Mouse (Mus musculus): ENCODE results near the gene Slc38a5. TPM values are rescaled to one million over a fixed set of nuclear protein-coding genes. Genes with fewer than 3 reads are reported as not detected.

The Slc38a5 gene
- polyA plus RNA-seq (2015; fragmentation: Nextera tagmentation; extraction: Ambion mirVana) = 0.93 and 1.0 TPM in 2 replicates

DNA sequence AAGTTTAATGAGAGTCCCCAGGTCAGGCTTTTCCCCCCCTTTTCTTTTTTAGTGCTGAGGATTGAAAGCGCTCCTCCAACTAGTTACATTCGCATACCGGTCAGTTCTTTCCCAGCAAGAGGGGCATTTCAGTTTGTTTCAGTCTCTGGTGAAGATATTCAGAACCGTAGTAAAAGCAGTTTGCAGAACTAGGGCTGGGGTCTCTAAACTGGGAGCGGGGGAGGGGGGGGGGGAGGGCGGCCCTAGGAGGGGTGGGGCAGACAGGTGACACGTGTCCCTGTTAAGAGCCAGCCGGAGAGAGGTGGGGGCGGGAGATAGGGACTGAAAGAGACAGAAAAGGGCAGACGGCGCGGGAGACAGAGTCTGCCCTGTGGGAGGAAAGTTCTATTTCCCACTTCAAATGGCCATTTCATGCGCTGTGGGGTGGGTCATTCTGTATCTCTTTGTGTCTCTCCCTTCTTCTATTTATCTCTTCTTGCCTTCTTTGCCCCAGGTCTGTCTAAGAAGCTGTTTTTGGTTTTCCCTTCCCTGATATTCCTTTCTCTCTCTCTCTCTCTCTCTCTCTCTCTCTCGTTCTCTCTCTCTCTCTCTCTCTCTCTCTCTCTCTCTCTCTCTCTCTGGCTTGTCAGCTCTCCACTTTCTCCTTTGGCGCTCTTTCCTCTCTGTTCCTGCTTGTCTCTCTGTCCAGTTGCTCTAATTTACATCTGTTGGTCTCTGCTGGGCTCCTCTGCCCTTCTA, at the start of gene Slc38a5:
Gene Slc38a5, plus strand, starts transcription at position 51 of the 738 bp plus-strand sequence.
- H3K4me2 ChIP-seq (replicated peaks) = peak within 1 kb of the TSS; percentile 44
- no peaks in the 10 kb centered on the region for H3K36me3 ChIP-seq
- peak within 1 kb of the TSS; percentile 20 for H3K4me3 ChIP-seq
- no peak within 1 kb of the TSS for H3K9ac ChIP-seq
- H3K4me1 ChIP-seq = no peaks in the 10 kb centered on the region
- no peaks in the 10 kb centered on the region for H3K9me3 ChIP-seq
- no peak within 1 kb of the TSS for H3K27ac ChIP-seq
- 7% methylated on average over 14 of the region's 15 CpGs for whole genome bisulfite sequencing
- H3K27me3 ChIP-seq = peaks cover 17% of the 10 kb centered on the region; the same call in 1 of the 2 replicates
- no peak for ATAC-seq (ENCODE audit: low FRiP score, low read depth)

DNA sequence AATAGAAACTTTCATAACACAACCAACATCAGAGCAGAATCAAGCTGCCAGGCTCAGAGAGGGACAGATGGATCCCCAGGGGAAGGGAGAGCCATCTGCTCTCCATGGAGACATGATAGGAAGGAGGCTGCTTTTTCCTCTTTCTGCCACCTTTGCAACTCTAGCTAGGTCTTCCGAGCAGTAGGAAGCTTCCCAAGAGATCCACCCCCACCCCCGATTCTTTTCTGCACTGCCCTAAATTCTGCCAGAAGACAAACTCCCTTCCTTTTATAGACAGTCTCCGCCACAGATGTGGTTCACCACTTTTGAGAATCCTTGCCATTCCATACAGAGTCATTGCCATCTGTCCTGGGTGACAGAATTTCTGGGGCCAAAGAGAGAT, 48.6 kb upstream of the Slc38a5 start:
- H3K36me3 ChIP-seq = no peaks in the 10 kb centered on the region
- H3K4me1 ChIP-seq = no peaks in the 10 kb centered on the region
- no peaks in the 10 kb centered on the region; the same call in 1 of the 2 replicates for H3K9me3 ChIP-seq
- ATAC-seq (ENCODE audit: low FRiP score, low read depth) = no peak
- H3K27ac ChIP-seq = no peak overlapping the region
- 71% methylated on average over 3 of the region's 3 CpGs for WGBS
- no peaks in the 10 kb centered on the region for H3K27me3 ChIP-seq
- H3K4me3 ChIP-seq = no peak overlapping the region
- no peak overlapping the region for H3K4me2 ChIP-seq (replicated peaks)
- H3K9ac ChIP-seq = no peak overlapping the region

DNA sequence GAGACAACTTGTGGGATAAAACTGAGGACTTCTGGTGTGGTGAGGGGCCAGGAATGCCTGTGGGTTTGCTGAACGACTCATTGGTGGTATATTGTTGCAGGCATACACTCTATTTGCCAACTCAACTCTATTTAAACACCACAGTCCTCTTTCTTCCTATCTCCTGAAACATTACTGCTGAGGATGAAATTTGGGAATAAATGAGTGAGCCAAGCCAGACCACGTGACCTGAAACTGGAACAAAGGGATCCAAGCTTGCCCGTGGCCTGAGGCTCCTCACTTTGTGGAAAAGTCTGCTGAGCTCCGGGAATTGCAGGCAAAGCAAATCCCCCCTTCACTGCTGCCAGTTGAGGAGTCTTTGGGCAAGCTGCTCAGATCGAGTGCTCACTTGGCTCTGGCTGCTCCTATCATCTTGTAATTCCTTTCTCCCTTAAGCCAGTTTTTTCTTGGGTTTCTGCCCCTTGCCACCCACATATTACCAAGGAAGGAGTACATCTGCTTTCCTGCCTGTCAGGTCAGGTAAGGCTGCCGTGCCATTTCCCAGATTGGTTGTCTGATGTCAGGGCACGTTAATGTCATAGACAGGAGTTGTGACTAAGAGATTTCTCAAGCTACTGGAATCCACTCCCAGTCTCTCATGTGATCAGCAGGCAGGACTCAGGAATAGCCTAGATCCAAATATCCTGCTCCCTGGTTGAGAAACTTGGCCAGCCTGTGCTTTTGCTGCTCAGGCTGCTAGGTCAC, 48.1 kb upstream of the Slc38a5 start:
- no peaks in the 10 kb centered on the region for H3K36me3 ChIP-seq
- no peak overlapping the region for H3K4me3 ChIP-seq
- no peaks in the 10 kb centered on the region for H3K27me3 ChIP-seq
- 63% methylated on average over 7 of the region's 7 CpGs for WGBS
- H3K9ac ChIP-seq = no peak overlapping the region
- H3K9me3 ChIP-seq = no peaks in the 10 kb centered on the region
- no peak overlapping the region for H3K27ac ChIP-seq
- ATAC-seq (ENCODE audit: low FRiP score, low read depth) = no peak
- H3K4me1 ChIP-seq = no peaks in the 10 kb centered on the region
- no peak overlapping the region for H3K4me2 ChIP-seq (replicated peaks)

DNA sequence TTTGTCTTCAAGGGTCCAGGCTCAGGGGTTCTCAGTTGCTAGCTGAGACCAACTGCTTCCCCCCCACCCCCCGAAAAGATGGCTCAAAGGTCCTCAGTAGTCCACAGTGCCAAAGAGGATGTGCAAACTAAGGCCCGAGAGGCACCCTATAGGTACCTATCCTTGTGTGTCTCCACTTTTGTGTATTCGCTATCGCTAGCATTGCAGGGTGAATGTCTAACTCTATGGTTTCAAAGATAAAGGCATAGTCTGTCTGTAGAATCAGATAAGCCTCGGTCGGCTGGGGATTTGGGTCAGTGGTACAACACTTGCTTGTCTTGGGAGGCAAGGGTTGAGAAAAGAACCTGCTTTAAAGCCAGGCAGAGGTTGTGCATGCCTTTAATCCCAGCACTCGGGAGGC, 47.5 kb upstream of the Slc38a5 start:
- Histone ChIP-seq H3K4me1 (no peaks in the 10 kb centered on the region), H3K27ac (no peak overlapping the region), H3K4me2 (replicated peaks) (no peak overlapping the region), H3K9ac (no peak overlapping the region), H3K36me3 (no peaks in the 10 kb centered on the region), H3K4me3 (no peak overlapping the region), H3K27me3 (no peaks in the 10 kb centered on the region), H3K9me3 (no peaks in the 10 kb centered on the region)
- 89% methylated on average over 7 of the region's 7 CpGs for WGBS
- no peak for ATAC-seq (ENCODE audit: low FRiP score, low read depth)

DNA sequence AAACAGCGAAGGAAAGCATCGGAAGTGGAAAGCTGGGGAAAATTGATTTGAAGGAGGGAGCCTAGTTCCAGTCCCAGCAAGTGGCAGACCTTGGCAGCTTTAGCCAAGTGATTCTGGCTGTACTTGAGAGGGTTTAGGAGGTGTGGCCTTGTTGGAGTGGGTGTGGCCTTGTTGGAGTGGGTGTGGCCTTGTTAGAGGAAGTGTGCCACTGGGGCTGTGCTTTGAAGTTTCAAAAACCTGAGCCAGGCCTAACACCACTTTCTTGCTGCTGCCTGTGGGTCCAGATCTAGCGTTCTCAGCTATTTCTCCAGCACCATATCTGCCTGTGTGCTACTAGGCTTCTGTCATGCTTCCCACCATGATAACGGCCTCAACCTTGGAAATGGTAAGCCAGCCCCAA, 40.7 kb upstream of the Slc38a5 start:
- Histone ChIP-seq H3K27me3 (no peaks in the 10 kb centered on the region), H3K4me2 (replicated peaks) (no peak overlapping the region), H3K9me3 (no peaks in the 10 kb centered on the region), H3K36me3 (no peaks in the 10 kb centered on the region), H3K4me1 (no peaks in the 10 kb centered on the region), H3K9ac (no peak overlapping the region), H3K4me3 (no peak overlapping the region), H3K27ac (no peak overlapping the region)
- WGBS = 78% methylated on average over 4 of the region's 4 CpGs
- no peak for ATAC-seq (ENCODE audit: low FRiP score, low read depth)

DNA sequence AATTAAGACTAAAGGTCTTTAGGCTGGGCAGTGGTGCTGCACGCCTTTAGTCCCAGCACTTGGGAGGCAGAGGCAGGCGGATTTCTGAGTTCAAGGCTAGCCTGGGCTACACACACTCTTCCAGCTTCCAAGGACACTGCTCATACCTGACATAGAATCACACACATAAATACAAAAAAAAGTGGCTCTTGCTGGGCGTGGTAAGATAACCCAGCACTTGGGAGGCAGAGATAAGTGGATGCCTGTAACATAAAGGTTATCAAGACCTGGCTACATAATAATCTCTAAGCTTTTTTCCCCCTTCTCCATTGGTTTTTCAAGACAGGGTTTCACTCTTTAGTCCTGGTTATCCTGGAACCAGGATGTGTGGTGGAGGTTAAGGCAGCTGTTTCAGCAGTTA, 37.3 kb upstream of the Slc38a5 start:
- Histone ChIP-seq H3K9ac (no peak overlapping the region), H3K4me1 (no peaks in the 10 kb centered on the region), H3K4me3 (no peak overlapping the region), H3K4me2 (replicated peaks) (no peak overlapping the region), H3K27me3 (no peaks in the 10 kb centered on the region), H3K36me3 (no peaks in the 10 kb centered on the region), H3K27ac (no peak overlapping the region), H3K9me3 (no peaks in the 10 kb centered on the region)
- WGBS = 84% methylated on average over 3 of the region's 3 CpGs
- no peak for ATAC-seq (ENCODE audit: low FRiP score, low read depth)

DNA sequence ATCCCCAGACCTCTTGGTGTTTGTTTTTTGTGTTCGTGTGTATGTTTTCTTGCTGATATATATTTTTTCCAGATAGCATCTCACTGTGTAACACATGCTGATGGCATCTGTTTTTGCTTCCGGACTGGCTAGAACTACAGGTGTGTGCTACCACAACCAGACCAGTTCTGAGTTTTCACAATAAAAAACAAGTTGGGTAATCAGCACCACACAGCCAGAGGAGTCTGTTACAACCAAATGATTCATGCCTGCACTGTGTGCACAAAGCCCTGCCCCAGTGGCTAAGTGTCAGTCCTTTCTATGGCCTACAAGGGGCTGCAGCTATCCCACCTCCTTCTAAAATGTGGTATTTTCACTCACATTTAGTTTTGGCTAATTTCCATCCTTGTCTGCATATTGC, 34.2 kb upstream of the Slc38a5 start:
- Histone ChIP-seq H3K4me1 (no peaks in the 10 kb centered on the region), H3K36me3 (peaks cover 9% of the 10 kb centered on the region), H3K4me3 (no peak overlapping the region), H3K4me2 (replicated peaks) (no peak overlapping the region), H3K9me3 (no peaks in the 10 kb centered on the region), H3K9ac (no peak overlapping the region), H3K27me3 (no peaks in the 10 kb centered on the region), H3K27ac (no peak overlapping the region)
- WGBS = 59% methylated on average over 2 of the region's 2 CpGs
- no peak for ATAC-seq (ENCODE audit: low FRiP score, low read depth)

DNA sequence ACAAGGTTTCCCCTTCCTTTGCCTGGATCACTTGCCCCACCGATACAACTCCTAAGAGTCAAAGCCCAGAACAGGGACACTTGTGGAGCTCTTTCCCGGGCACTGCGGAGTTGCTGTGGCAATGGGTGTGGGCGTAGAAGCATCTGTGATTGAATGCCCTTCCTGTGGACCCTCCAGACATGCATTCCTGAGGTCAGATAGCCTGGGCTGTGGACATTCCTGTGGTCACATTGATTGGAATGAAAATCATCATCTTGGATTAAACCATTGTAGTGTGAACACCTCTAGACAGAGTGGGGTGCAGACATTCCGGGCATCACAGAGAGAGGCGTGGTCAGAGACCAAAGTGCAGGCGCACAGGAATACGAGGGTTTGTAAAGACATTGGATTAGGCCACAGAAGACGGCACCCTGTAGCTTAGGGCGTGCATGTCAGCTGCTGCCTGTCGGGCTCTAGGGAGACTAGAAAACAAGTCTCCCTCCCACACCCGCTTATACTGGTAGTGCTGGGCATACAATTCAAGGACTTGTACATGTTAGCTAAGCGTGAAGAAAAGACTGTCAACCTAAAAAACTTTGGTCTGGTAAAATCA, 32.0 kb upstream of the Slc38a5 start:
- WGBS = 75% methylated on average over 13 of the region's 13 CpGs
- Histone ChIP-seq H3K4me3 (no peak overlapping the region), H3K4me1 (no peaks in the 10 kb centered on the region), H3K36me3 (peaks cover 20% of the 10 kb centered on the region), H3K9ac (no peak overlapping the region), H3K27me3 (no peaks in the 10 kb centered on the region), H3K4me2 (replicated peaks) (no peak overlapping the region), H3K27ac (no peak overlapping the region), H3K9me3 (no peaks in the 10 kb centered on the region)
- ATAC-seq (ENCODE audit: low FRiP score, low read depth) = no peak

DNA sequence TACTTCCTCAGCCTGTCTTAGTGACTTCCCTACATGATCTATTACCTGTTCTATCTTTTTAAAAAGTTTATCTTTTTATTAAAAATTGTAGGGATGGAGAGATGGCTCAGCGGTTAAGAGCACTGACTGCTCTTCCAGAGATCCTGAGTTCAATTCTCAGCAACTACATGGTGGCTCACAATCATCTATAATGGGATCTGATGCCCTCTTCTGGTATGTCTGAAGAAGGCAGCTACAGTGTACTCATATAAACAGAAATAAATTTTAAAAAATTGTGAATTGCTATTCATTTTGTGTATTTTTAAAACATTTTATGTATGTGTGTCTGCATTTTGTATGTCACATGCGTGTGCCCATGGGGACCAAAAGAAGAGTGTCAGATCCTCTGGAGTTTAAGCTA, 23.3 kb upstream of the Slc38a5 start:
- Histone ChIP-seq H3K9ac (no peak overlapping the region), H3K4me2 (replicated peaks) (no peak overlapping the region), H3K27ac (no peak overlapping the region), H3K36me3 (peaks cover 20% of the 10 kb centered on the region; the same call in 1 of the 2 replicates), H3K27me3 (no peaks in the 10 kb centered on the region), H3K4me1 (peaks cover 6% of the 10 kb centered on the region; the same call in 1 of the 2 replicates), H3K9me3 (no peaks in the 10 kb centered on the region; the same call in 1 of the 2 replicates), H3K4me3 (no peak overlapping the region)
- no peak for ATAC-seq (ENCODE audit: low FRiP score, low read depth)
- WGBS = 89% methylated on average over 2 of the region's 2 CpGs

DNA sequence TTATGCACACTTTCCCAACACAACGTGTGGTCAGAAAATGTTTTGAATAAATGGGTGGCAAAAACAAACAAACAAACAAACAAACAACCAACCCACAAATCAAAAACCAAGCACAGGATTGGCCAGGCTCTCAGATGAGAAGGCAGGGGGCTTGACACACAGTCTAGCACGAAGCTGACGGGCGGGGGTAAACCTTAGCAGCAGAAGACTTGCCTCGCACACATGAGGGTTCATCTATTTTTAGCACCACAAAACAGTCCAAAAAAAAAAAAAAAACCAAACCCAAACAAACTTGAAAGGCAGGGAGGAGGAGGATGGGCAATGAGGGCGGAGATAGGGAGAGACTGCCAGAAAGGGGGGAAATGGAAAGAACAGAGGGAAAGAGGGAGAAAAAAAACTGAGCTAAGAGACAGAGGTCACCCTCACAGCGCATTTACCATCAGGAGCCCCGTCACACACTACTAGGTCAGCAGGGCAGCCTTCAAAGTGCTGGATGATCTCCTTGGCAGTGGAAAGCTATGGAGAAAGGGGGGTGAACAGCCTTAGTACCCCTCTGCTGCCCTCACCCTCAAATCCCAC, 22.3 kb upstream of the Slc38a5 start:
- no peak overlapping the region for H3K27ac ChIP-seq
- no peak for ATAC-seq (ENCODE audit: low FRiP score, low read depth)

DNA sequence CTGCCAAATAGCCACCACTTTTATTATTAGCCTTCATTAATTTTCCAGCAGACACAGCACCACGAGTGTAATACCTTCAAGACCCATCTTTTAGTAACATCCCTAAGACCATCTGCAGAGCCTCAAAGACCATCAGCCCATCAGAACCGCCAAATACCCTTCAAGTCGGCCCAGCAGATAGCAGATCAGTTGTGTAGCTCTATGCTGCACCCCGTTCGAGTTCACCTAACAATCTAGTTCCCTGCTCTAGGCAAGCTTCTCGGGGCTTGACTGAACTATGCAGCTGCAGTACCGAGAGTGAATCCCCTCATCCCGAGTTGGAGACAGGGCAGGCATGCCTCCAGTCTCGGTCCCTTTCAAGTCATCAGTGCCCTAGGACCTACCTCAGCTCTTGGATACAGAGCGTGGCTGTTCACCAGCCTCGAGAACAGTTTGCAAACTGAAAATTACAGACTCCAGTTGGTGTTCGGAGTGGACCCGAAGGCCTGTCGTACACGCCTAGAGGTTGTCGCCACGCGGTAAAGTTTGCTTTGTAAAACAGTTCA, 19.1 kb upstream of the Slc38a5 start:
- H3K9me3 ChIP-seq = no peaks in the 10 kb centered on the region; the same call in 1 of the 2 replicates
- no peaks in the 10 kb centered on the region for H3K27me3 ChIP-seq
- peak overlapping the region; percentile 68 for H3K4me2 ChIP-seq (replicated peaks)
- 17% methylated on average over 18 of the region's 18 CpGs for whole genome bisulfite sequencing
- no peak overlapping the region for H3K27ac ChIP-seq
- H3K36me3 ChIP-seq = peaks cover 6% of the 10 kb centered on the region; the same call in 1 of the 2 replicates
- peak overlapping the region; percentile 74 for H3K9ac ChIP-seq
- peak; percentile 46 for ATAC-seq (ENCODE audit: low FRiP score, low read depth)
- H3K4me3 ChIP-seq = peak overlapping the region; percentile 59
- H3K4me1 ChIP-seq = peaks cover 6% of the 10 kb centered on the region; the same call in 1 of the 2 replicates

More for the DNA sequence above, 22.3 kb upstream of the Slc38a5 start:
- Histone ChIP-seq H3K4me2 (replicated peaks) (no peak overlapping the region), H3K4me3 (no peak overlapping the region), H3K36me3 (peaks cover 12% of the 10 kb centered on the region; the same call in 1 of the 2 replicates), H3K27me3 (no peaks in the 10 kb centered on the region), H3K4me1 (peaks cover 6% of the 10 kb centered on the region; the same call in 1 of the 2 replicates), H3K9ac (no peak overlapping the region), H3K9me3 (no peaks in the 10 kb centered on the region; the same call in 1 of the 2 replicates)
- WGBS = 84% methylated on average over 7 of the region's 8 CpGs

Measured in limb, embryonic 13.5 days (tissue).